13 mouse cellular contexts compared by ENCODE assay signal in the genomic region with DNA sequence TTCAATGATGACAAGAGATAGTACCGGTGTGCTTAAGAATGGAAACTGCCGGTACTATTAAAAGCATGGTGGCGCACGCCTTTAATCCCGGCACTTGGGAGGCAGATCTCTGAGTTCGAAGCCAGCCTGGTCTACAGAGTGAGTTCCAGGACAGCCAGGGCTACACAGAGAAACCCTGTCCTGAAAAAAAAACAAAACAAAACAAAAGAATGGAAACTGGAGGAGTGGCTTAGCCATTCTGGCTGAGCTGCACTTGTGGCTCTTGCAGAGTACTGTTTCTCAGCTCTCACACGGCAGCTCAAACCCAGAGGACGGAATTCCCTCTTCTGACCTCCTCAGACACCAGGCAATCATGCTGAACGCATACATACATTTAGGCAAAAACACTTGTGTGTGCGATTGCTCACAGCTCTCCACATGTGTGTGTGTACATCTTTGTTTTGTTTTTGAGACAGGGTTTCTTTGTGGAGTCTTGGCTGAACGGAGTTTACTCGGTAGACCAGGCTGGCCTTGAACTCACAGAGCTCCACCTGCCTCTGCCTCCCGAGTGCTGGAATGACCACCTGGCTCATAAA. TPM values are rescaled to one million over a fixed set of nuclear protein-coding genes. Genes with fewer than 3 reads are reported as not detected.
DNase-seq lines count a peak whose midpoint lies in the region; ATAC-seq and TF ChIP-seq lines count a peak whose summit lies in the region.
"Had no signal": no experiment of that assay in that cellular context is flagged by ENCODE, and none has a peak within 500 bp of the region (broad histone marks: within the 10 kb centered on the region; RNA-seq: fewer than 3 reads in every experiment).

No protein-coding gene starts in this region.

- no peak for ATAC-seq in forebrain, embryonic 13.5 days
- ATAC-seq in hindbrain, postnatal 0 days = no peak
- ATAC-seq in hindbrain, embryonic 12.5 days (ENCODE audit: low FRiP score) = no peak
- no peak for ATAC-seq in intestine, postnatal 0 days

- no peak overlapping the region for H3K27ac ChIP-seq in forebrain, embryonic 13.5 days
- no peak overlapping the region for H3K27ac ChIP-seq in forebrain, embryonic 10.5 days
- no peak overlapping the region for H3K27ac ChIP-seq in hindbrain, postnatal 0 days
- no peak overlapping the region for H3K27ac ChIP-seq in hindbrain, embryonic 12.5 days
- no peak overlapping the region for H3K27ac ChIP-seq in intestine, postnatal 0 days (ENCODE audit: low read depth, low read length)
- H3K27ac ChIP-seq: limb, embryonic 12.5 days had no signal

- peaks cover 35% of the 10 kb centered on the region for H3K4me1 ChIP-seq in forebrain, embryonic 13.5 days
- H3K4me1 ChIP-seq in forebrain, embryonic 10.5 days = peaks cover 48% of the 10 kb centered on the region
- peaks cover 4% of the 10 kb centered on the region for H3K4me1 ChIP-seq in hindbrain, postnatal 0 days (ENCODE audit: insufficient read depth, low read length)
- peaks cover 31% of the 10 kb centered on the region for H3K4me1 ChIP-seq in hindbrain, embryonic 12.5 days
- peaks cover 6% of the 10 kb centered on the region; the same call in 1 of the 2 replicates for H3K4me1 ChIP-seq in intestine, postnatal 0 days (replicated peaks; ENCODE audit: control insufficient read depth, insufficient read depth, low read length)

- 82% methylated on average over 13 of the region's 13 CpGs for WGBS in forebrain, embryonic 13.5 days
- 89% methylated on average over 13 of the region's 13 CpGs for WGBS in forebrain, embryonic 10.5 days
- WGBS in hindbrain, postnatal 0 days = 76% methylated on average over 13 of the region's 13 CpGs
- 86% methylated on average over 13 of the region's 13 CpGs for WGBS in hindbrain, embryonic 12.5 days
- 67% methylated on average over 13 of the region's 13 CpGs for WGBS in intestine, postnatal 0 days

- no peak overlapping the region for H3K9ac ChIP-seq in forebrain, embryonic 13.5 days
- H3K9ac ChIP-seq in hindbrain, postnatal 0 days (replicated peaks; ENCODE audit: low read length) = no peak overlapping the region
- no peak overlapping the region for H3K9ac ChIP-seq in hindbrain, embryonic 12.5 days
- H3K9ac ChIP-seq in intestine, postnatal 0 days (ENCODE audit: low read depth, low read length) = no peak overlapping the region
- H3K9ac ChIP-seq: limb, embryonic 12.5 days had no signal

- no peaks in the 10 kb centered on the region for H3K36me3 ChIP-seq in forebrain, embryonic 13.5 days (ENCODE audit: poor library complexity, severe bottlenecking)
- H3K36me3 ChIP-seq in forebrain, embryonic 10.5 days (replicated peaks) = no peaks in the 10 kb centered on the region
- H3K36me3 ChIP-seq in hindbrain, postnatal 0 days (ENCODE audit: insufficient read depth, low read length) = no peaks in the 10 kb centered on the region
- no peaks in the 10 kb centered on the region for H3K36me3 ChIP-seq in hindbrain, embryonic 12.5 days
- no peaks in the 10 kb centered on the region for H3K36me3 ChIP-seq in intestine, postnatal 0 days (ENCODE audit: control insufficient read depth, insufficient read depth)
- H3K36me3 ChIP-seq: limb, embryonic 12.5 days had no signal

- no peaks in the 10 kb centered on the region for H3K9me3 ChIP-seq in forebrain, embryonic 13.5 days (replicated peaks)
- no peaks in the 10 kb centered on the region for H3K9me3 ChIP-seq in forebrain, embryonic 10.5 days
- no peaks in the 10 kb centered on the region for H3K9me3 ChIP-seq in hindbrain, postnatal 0 days (ENCODE audit: low read length)
- H3K9me3 ChIP-seq in hindbrain, embryonic 12.5 days (replicated peaks) = no peaks in the 10 kb centered on the region
- H3K9me3 ChIP-seq in intestine, postnatal 0 days (ENCODE audit: control insufficient read depth) = no peaks in the 10 kb centered on the region
- H3K9me3 ChIP-seq: limb, embryonic 12.5 days had no signal

- DNase-seq in forebrain, embryonic 10.5 days (ENCODE audit: extremely low spot score, low spot score) = no peak
- DNase-seq in hindbrain, postnatal 0 days (ENCODE audit: low spot score) = no peak
- DNase-seq in CD4-positive helper T cell, adult 2 months (ENCODE audit: low read depth, low spot score) = peak; percentile 51
- no peak for DNase-seq in left cerebral cortex, adult 8-10 months (ENCODE audit: low spot score in 2 of 2)
- DNase-seq in gastrocnemius, adult 18-20 months (ENCODE audit: low spot score) = no peak
- DNase-seq: cerebellum, postnatal 25 days; heart, postnatal 36 days had no signal

- no peak for TF ChIP-seq CTCF in hindbrain, postnatal 0 days (IDR thresholded peaks at IDR 0.05; ENCODE audit: low read depth)
- no peak for TF ChIP-seq CTCF in intestine, postnatal 0 days (IDR thresholded peaks at IDR 0.05; ENCODE audit: low read depth)

- H3K4me3 ChIP-seq in forebrain, embryonic 13.5 days = no peak overlapping the region
- H3K4me3 ChIP-seq in forebrain, embryonic 10.5 days = no peak overlapping the region
- H3K4me3 ChIP-seq in hindbrain, postnatal 0 days (ENCODE audit: low read length) = no peak overlapping the region
- H3K4me3 ChIP-seq in hindbrain, embryonic 12.5 days = no peak overlapping the region
- no peak overlapping the region for H3K4me3 ChIP-seq in intestine, postnatal 0 days (ENCODE audit: low read depth, low read length)
- H3K4me3 ChIP-seq: limb, embryonic 12.5 days had no signal

- no peaks in the 10 kb centered on the region for H3K27me3 ChIP-seq in forebrain, embryonic 13.5 days
- H3K27me3 ChIP-seq in forebrain, embryonic 10.5 days (ENCODE audit: poor library complexity, severe bottlenecking) = no peaks in the 10 kb centered on the region
- no peaks in the 10 kb centered on the region for H3K27me3 ChIP-seq in hindbrain, postnatal 0 days (ENCODE audit: insufficient read depth, low read length)
- H3K27me3 ChIP-seq in hindbrain, embryonic 12.5 days = no peaks in the 10 kb centered on the region
- no peaks in the 10 kb centered on the region for H3K27me3 ChIP-seq in intestine, postnatal 0 days (replicated peaks; ENCODE audit: control insufficient read depth, insufficient read depth, low read length)
- H3K27me3 ChIP-seq: limb, embryonic 12.5 days had no signal

- peak overlapping the region; percentile 72 for H3K4me2 ChIP-seq in forebrain, embryonic 13.5 days
- H3K4me2 ChIP-seq in hindbrain, postnatal 0 days (ENCODE audit: low read depth, low read length) = 0 out of 2 replicates have a peak overlapping the region, but pooled peaks have one; percentile 78
- no peak overlapping the region for H3K4me2 ChIP-seq in hindbrain, embryonic 12.5 days (replicated peaks)
- H3K4me2 ChIP-seq in intestine, postnatal 0 days (replicated peaks; ENCODE audit: low read depth) = peak overlapping the region; percentile 14
- H3K4me2 ChIP-seq: limb, embryonic 12.5 days had no signal

RNA-seq across cellular contexts. Expression of a gene that starts 2.5 kb away (rescaled TPM):
- 68.5 and 72.6 TPM in 2 replicates for polyA plus RNA-seq in forebrain, embryonic 13.5 days (2015; fragmentation: Nextera tagmentation; extraction: Ambion mirVana)
- polyA plus RNA-seq in forebrain, embryonic 10.5 days (2016; fragmentation: Nextera tagmentation; extraction: Ambion mirVana) = 82.2 and 84.4 TPM in 2 replicates
- total RNA-seq in hindbrain, postnatal 0 days (2014; rRNA removed) = 40.4 and 49.3 TPM in 2 replicates
- polyA plus RNA-seq in hindbrain, postnatal 0 days (2015; fragmentation: Nextera tagmentation; extraction: Ambion mirVana) = 53.4 and 55.6 TPM in 2 replicates
- 72.8 and 77.1 TPM in 2 replicates for polyA plus RNA-seq in hindbrain, embryonic 12.5 days (2016; fragmentation: Nextera tagmentation; extraction: Ambion mirVana)
- polyA plus RNA-seq in intestine, postnatal 0 days (2015; fragmentation: Nextera tagmentation; extraction: Ambion mirVana) = 39.4 and 40.0 TPM in 2 replicates
- 10 to 100 TPM; 53.0 to 62.0 (median 56.9) TPM for total RNA-seq in left cerebral cortex, adult 8-10 months (2022)
- 10 to 100 TPM; 10.5 to 11.0 TPM for total RNA-seq in gastrocnemius, adult 18-20 months (2021)

RNA-seq across cellular contexts. Expression of a gene that starts 21.1 kb away (rescaled TPM):
- 0.33 TPM in 1 of 2 replicates, not detected in the other for polyA plus RNA-seq in forebrain, embryonic 13.5 days (2015; fragmentation: Nextera tagmentation; extraction: Ambion mirVana)
- 0.84 TPM in 1 of 2 replicates, not detected in the other for polyA plus RNA-seq in forebrain, embryonic 10.5 days (2016; fragmentation: Nextera tagmentation; extraction: Ambion mirVana)
- total RNA-seq in hindbrain, postnatal 0 days (2014; rRNA removed) = not detected in 2 replicates
- not detected in 2 replicates for polyA plus RNA-seq in hindbrain, postnatal 0 days (2015; fragmentation: Nextera tagmentation; extraction: Ambion mirVana)
- polyA plus RNA-seq in hindbrain, embryonic 12.5 days (2016; fragmentation: Nextera tagmentation; extraction: Ambion mirVana) = not detected in 2 replicates
- not detected in 2 replicates for polyA plus RNA-seq in intestine, postnatal 0 days (2015; fragmentation: Nextera tagmentation; extraction: Ambion mirVana)
- total RNA-seq in left cerebral cortex, adult 8-10 months (2022) = 1 to 10 TPM in 3 of 4 experiments, not detected in 1; 1.0 to 3.8 (median 2.6) TPM
- not detected for total RNA-seq in gastrocnemius, adult 18-20 months (2021)
- total RNA-seq: heart, postnatal 36 days; layer of hippocampus, adult 18-20 months had no signal
- polyA plus RNA-seq: brain, embryonic 14.5 days; limb, embryonic 12.5 days had no signal

RNA-seq across cellular contexts. Expression of a gene that starts 45.6 kb away (rescaled TPM):
- 30.7 TPM in 2 replicates for polyA plus RNA-seq in forebrain, embryonic 13.5 days (2015; fragmentation: Nextera tagmentation; extraction: Ambion mirVana)
- polyA plus RNA-seq in forebrain, embryonic 10.5 days (2016; fragmentation: Nextera tagmentation; extraction: Ambion mirVana) = 22.5 and 23.7 TPM in 2 replicates
- total RNA-seq in hindbrain, postnatal 0 days (2014; rRNA removed) = 5.1 and 7.2 TPM in 2 replicates
- polyA plus RNA-seq in hindbrain, postnatal 0 days (2015; fragmentation: Nextera tagmentation; extraction: Ambion mirVana) = 19.6 and 19.9 TPM in 2 replicates
- polyA plus RNA-seq in hindbrain, embryonic 12.5 days (2016; fragmentation: Nextera tagmentation; extraction: Ambion mirVana) = 29.5 and 34.5 TPM in 2 replicates
- 8.2 and 11.0 TPM in 2 replicates for polyA plus RNA-seq in intestine, postnatal 0 days (2015; fragmentation: Nextera tagmentation; extraction: Ambion mirVana)
- total RNA-seq in left cerebral cortex, adult 8-10 months (2022) = 10 to 100 TPM; 16.8 to 21.1 (median 19.8) TPM
- total RNA-seq in gastrocnemius, adult 18-20 months (2021) = 1 to 10 TPM; 3.3 to 4.6 TPM

RNA-seq across cellular contexts. Expression of a gene that starts 52.7 kb away (rescaled TPM):
- polyA plus RNA-seq in forebrain, embryonic 13.5 days (2015; fragmentation: Nextera tagmentation; extraction: Ambion mirVana) = 5.3 and 6.0 TPM in 2 replicates
- 8.3 and 9.8 TPM in 2 replicates for polyA plus RNA-seq in forebrain, embryonic 10.5 days (2016; fragmentation: Nextera tagmentation; extraction: Ambion mirVana)
- total RNA-seq in hindbrain, postnatal 0 days (2014; rRNA removed) = 15.9 and 20.7 TPM in 2 replicates
- 7.0 and 8.0 TPM in 2 replicates for polyA plus RNA-seq in hindbrain, postnatal 0 days (2015; fragmentation: Nextera tagmentation; extraction: Ambion mirVana)
- 9.3 and 10.7 TPM in 2 replicates for polyA plus RNA-seq in hindbrain, embryonic 12.5 days (2016; fragmentation: Nextera tagmentation; extraction: Ambion mirVana)
- 19.1 and 20.0 TPM in 2 replicates for polyA plus RNA-seq in intestine, postnatal 0 days (2015; fragmentation: Nextera tagmentation; extraction: Ambion mirVana)
- total RNA-seq in left cerebral cortex, adult 8-10 months (2022) = 10 to 100 TPM; 14.2 to 17.0 (median 15.5) TPM
- 1 to 10 TPM; 6.2 to 6.5 TPM for total RNA-seq in gastrocnemius, adult 18-20 months (2021)
